Mouse (Mus musculus) spleen, postnatal 36 days (tissue): ENCODE data around the gene Lgi4.

Source experiments
- DNase-seq, 2 experiments: peaks; one replicate each; pipeline ENCODE4 v3.0.0; 2022; ENCODE audit warnings: low spot score in 2 of 2, mixed read lengths in 1 of 2

Lgi4 gene

GRCm38 (mm10) chr7:31105061-31105768, 46.1 kb downstream of the Lgi4 start:
- no peak for DNase-seq

- no peak for DNase-seq
Observed at GRCm38 (mm10) chr7:31106166-31106565, 47.0 kb downstream of the Lgi4 start.

DNA sequence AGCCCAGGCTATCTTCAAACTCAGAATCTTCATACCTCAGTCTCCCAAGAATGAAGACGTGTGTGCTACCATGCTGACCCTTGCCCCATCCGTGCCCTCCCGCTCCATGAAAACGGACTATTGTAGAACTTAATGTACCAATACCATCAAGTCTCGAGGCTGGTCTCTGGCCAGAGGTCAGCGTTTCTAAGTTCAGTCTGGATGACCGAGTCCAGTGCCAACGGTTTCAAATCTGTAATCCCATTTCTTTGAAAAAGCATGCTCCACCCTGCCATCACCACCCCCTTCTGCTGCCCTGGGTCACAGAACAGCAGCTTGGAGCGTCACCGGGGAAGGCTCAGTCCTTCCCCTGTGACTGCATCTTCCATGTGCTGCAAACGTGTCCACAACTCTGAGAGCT, 48.6 kb downstream of the Lgi4 start:
- DNase-seq = no peak

GRCm38 (mm10) chr7:31109091-31109490, 49.9 kb downstream of the Lgi4 start:
- no peak for DNase-seq

DNA sequence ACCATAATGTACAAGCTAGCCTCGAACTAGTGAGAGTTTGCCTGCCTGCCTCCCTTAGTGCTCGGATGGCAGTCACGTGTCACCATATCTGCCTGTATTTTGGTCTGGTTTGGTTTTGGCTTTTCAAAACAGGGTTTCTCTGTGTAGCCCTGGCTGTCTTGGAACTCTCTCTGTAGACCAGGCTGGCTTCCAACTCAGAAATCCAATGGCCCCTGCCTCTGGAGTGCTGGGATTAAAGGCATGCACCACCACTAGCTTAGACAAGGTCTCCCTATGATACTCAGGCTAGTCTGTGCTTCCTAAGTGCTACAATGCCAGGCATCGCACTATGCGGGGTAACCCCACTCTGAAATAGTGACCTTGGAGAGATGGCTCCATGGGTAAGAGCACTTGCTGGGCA, 50.7 kb downstream of the Lgi4 start:
- no peak for DNase-seq

DNA sequence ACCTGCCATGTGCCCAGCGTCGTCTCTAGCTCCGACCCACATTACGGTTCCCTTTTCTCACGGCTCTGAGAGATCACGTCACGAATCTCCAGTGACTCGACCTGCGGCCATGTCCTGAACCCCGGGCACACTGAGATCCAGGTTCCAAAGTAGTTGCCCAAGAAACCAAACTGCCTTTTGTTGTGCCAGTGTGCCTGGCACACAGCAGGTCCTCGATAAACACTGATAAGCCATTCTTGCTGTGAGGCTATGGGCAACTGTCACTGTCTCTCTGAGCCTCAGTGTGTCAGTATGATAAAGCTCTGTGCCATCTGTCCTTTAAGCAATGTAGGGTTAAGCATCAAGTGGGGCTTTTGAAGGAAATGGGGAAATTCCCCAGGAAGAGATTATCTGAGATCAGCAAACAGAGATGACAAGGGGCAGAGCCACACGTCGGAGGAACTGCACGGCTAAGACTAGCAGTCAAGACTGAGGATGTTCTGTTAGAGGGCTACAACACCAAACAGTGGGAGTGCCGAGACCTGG, 51.8 kb downstream of the Lgi4 start:
- no peak for DNase-seq

DNA sequence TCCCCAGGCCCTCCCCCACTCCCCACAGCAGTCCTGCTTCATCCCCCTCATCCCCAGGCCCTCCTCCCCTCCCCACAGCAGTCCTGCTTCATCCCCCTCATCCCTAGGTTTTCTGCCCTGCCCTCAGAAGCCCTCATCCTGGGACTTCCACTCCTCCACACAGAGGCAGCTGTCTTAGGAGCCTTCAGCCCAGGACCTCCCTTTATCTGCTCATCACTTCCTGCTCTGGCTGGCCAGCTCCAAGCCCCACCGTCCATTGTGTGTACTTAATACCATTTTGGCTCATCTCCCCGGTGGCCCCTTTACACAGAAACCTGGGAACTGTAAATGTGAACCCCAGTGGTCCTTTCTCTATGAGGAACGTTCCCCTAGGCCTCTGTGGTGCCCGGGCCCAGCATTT, 52.9 kb downstream of the Lgi4 start:
- no peak for DNase-seq

GRCm38 (mm10) chr7:31113800-31114199, 54.7 kb downstream of the Lgi4 start:
- DNase-seq = no peak

DNA sequence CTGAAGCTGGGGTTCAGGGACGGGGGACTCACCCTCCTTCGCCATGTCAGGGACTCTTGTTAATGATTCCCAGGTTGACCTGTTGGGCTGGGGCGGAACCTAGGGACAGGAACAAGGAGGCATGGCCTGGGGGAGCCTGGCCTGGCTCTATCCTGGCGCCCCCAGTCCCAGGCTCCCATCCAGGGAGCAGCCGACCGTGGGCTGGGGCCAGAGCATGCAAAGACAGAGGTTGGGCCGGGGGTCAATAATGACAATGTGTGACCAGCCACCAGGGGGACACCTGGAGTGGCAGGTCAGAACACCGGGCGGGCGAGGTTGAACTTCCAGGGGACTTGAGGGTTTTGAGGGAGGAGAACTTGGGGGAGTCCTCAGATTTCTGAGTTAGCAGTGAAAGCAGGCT, 55.5 kb downstream of the Lgi4 start:
- no peak for DNase-seq

- no peak for DNase-seq
Observed at GRCm38 (mm10) chr7:31115182-31115581, 56.0 kb downstream of the Lgi4 start, which contains the start of gene Hpn. Gene Hpn (minus strand): TSS chr7:31115290.

DNA sequence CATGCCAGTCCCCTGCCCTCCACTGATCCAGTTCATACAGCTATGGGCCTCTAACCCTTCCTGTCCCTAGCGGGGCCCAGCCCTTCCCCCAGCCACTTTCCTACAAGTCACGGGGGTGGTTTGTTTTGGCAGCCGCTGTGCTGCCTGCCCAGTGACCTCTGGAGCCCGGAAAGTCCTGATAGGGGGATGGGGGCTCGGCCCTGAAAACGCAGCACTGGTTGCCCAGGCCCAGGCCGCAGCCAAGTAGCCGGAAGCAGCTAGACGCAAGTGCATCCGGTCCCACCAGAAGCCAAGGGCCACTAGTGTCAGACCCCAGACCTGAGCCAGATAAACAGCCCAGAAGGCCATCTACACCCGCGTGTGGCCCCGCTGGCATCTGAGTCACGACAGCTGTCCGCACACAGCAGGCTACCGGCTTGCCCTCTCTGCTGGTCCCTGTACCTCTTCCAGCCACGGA, 56.5 kb downstream of the Lgi4 start:
- peak; percentile 42 to 53 for DNase-seq

GRCm38 (mm10) chr7:31116721-31117145, 57.6 kb downstream of the Lgi4 start:
- DNase-seq = no peak

GRCm38 (mm10) chr7:31117465-31117864, 58.3 kb downstream of the Lgi4 start:
- no peak for DNase-seq

- DNase-seq = no peak
Observed at GRCm38 (mm10) chr7:31118486-31118885, 59.3 kb downstream of the Lgi4 start.

DNA sequence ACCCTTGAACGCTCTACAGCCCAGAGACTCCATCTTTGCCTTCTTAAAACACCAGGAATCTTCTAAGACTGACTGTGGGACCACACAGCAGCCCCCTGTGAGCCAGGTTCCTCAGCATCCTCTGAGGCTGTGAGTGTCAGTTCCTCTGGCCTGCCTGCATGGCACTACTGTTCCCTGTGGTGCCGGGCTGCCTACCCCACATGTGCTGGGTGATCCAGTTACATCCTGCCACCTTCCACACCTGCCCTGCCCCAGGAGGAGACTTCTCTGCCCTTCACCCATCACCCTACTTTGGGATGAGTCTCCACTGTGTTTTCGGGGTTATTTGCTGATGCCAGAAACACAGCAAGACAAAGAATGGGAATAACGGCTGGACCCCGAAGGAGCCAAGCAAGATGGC, 60.4 kb downstream of the Lgi4 start:
- DNase-seq = no peak
